Mouse (Mus musculus): ENCODE results near the gene Adgrg3. TPM values are rescaled to one million over a fixed set of nuclear protein-coding genes. Genes with fewer than 3 reads are reported as not detected.

The Adgrg3 gene
- 3.4 and 3.7 TPM in 2 replicates for polyA plus RNA-seq (2014; fragmentation: Nextera tagmentation; extraction: Ambion mirVana)

- ATAC-seq (ENCODE audit: insufficient number of reproducible peaks, insufficient read depth, low FRiP score, low read depth) = no peak
- 66% methylated on average over 11 of the region's 11 CpGs for WGBS
- Histone ChIP-seq H3K27me3 (ENCODE audit: control insufficient read depth, insufficient read depth, low read length) (no peaks in the 10 kb centered on the region), H3K9me3 (ENCODE audit: control insufficient read depth, low read length) (no peaks in the 10 kb centered on the region), H3K9ac (ENCODE audit: low read length) (no peak within 1 kb of the TSS), H3K36me3 (ENCODE audit: control insufficient read depth, insufficient read depth, low read length) (no peaks in the 10 kb centered on the region), H3K4me2 (ENCODE audit: low read length) (no peak within 1 kb of the TSS), H3K27ac (replicated peaks in 1 of 2; ENCODE audit: control insufficient read depth in 1 of 2, insufficient read depth in 1 of 2, low read depth in 2 of 2, low read length in 2 of 2) (no peak within 1 kb of the TSS), H3K4me3 (ENCODE audit: control insufficient read depth in 1 of 2, insufficient read depth in 1 of 2, low read depth in 1 of 2, low read length in 2 of 2) (no peak within 1 kb of the TSS), H3K4me1 (ENCODE audit: control insufficient read depth in 2 of 2, insufficient read depth in 2 of 2, low read length in 2 of 2) (peaks cover 0 to 2% of the 10 kb centered on the region in 2 experiments; a peak in 1 of 4 replicates)
These were observed at the start of gene Adgrg3 for GRCm38 (mm10) chr8:95017451-95017850. Gene Adgrg3, plus strand, starts transcription at chr8:95017692.

GRCm38 (mm10) chr8:94973270-94973669 lies 44.2 kb upstream of the Adgrg3 start:
- Histone ChIP-seq H3K4me3 (ENCODE audit: control insufficient read depth in 1 of 2, insufficient read depth in 1 of 2, low read depth in 1 of 2, low read length in 2 of 2) (no peak overlapping the region), H3K36me3 (ENCODE audit: control insufficient read depth, insufficient read depth, low read length) (no peaks in the 10 kb centered on the region), H3K9me3 (ENCODE audit: control insufficient read depth, low read length) (no peaks in the 10 kb centered on the region), H3K27ac (replicated peaks in 1 of 2; ENCODE audit: control insufficient read depth in 1 of 2, insufficient read depth in 1 of 2, low read depth in 2 of 2, low read length in 2 of 2) (no peak overlapping the region), H3K4me2 (ENCODE audit: low read length) (no peak overlapping the region), H3K4me1 (ENCODE audit: control insufficient read depth in 2 of 2, insufficient read depth in 2 of 2, low read length in 2 of 2) (peaks cover 0 to 10% of the 10 kb centered on the region in 2 experiments; a peak in 1 of 4 replicates), H3K9ac (ENCODE audit: low read length) (no peak overlapping the region), H3K27me3 (ENCODE audit: control insufficient read depth, insufficient read depth, low read length) (peaks cover 11% of the 10 kb centered on the region)
- ATAC-seq (ENCODE audit: insufficient number of reproducible peaks, insufficient read depth, low FRiP score, low read depth) = no peak
- 85% methylated on average over 9 of the region's 9 CpGs for WGBS

- 76% methylated on average over 9 of the region's 9 CpGs for WGBS
- Histone ChIP-seq H3K4me1 (ENCODE audit: control insufficient read depth in 2 of 2, insufficient read depth in 2 of 2, low read length in 2 of 2) (peaks cover 0 to 10% of the 10 kb centered on the region in 2 experiments; a peak in 1 of 4 replicates), H3K27ac (replicated peaks in 1 of 2; ENCODE audit: control insufficient read depth in 1 of 2, insufficient read depth in 1 of 2, low read depth in 2 of 2, low read length in 2 of 2) (no peak overlapping the region), H3K9ac (ENCODE audit: low read length) (no peak overlapping the region), H3K27me3 (ENCODE audit: control insufficient read depth, insufficient read depth, low read length) (peaks cover 11% of the 10 kb centered on the region), H3K9me3 (ENCODE audit: control insufficient read depth, low read length) (no peaks in the 10 kb centered on the region), H3K36me3 (ENCODE audit: control insufficient read depth, insufficient read depth, low read length) (no peaks in the 10 kb centered on the region), H3K4me3 (ENCODE audit: control insufficient read depth in 1 of 2, insufficient read depth in 1 of 2, low read depth in 1 of 2, low read length in 2 of 2) (no peak overlapping the region), H3K4me2 (ENCODE audit: low read length) (no peak overlapping the region)
- ATAC-seq (ENCODE audit: insufficient number of reproducible peaks, insufficient read depth, low FRiP score, low read depth) = no peak
These were observed 43.7 kb upstream of the Adgrg3 start for GRCm38 (mm10) chr8:94973786-94974185.

GRCm38 (mm10) chr8:94974467-94975165 lies 42.9 kb upstream of the Adgrg3 start, which contains the start of gene Adgrg1:
Gene Adgrg1, plus strand, starts transcription at chr8:94974751.
- H3K4me2 ChIP-seq (ENCODE audit: low read length) = no peak within 1 kb of the TSS
- peaks cover 0 to 12% of the 10 kb centered on the region in 2 experiments; a peak in 1 of 4 replicates for H3K4me1 ChIP-seq (ENCODE audit: control insufficient read depth in 2 of 2, insufficient read depth in 2 of 2, low read length in 2 of 2)
- no peak within 1 kb of the TSS for H3K27ac ChIP-seq (replicated peaks in 1 of 2; ENCODE audit: control insufficient read depth in 1 of 2, insufficient read depth in 1 of 2, low read depth in 2 of 2, low read length in 2 of 2)
- peaks cover 11% of the 10 kb centered on the region for H3K27me3 ChIP-seq (ENCODE audit: control insufficient read depth, insufficient read depth, low read length)
- ATAC-seq (ENCODE audit: insufficient number of reproducible peaks, insufficient read depth, low FRiP score, low read depth) = no peak
- no peak within 1 kb of the TSS for H3K9ac ChIP-seq (ENCODE audit: low read length)
- H3K4me3 ChIP-seq (ENCODE audit: control insufficient read depth in 1 of 2, insufficient read depth in 1 of 2, low read depth in 1 of 2, low read length in 2 of 2) = no peak within 1 kb of the TSS
- WGBS = 38% methylated on average over 7 of the region's 7 CpGs
- no peaks in the 10 kb centered on the region for H3K36me3 ChIP-seq (ENCODE audit: control insufficient read depth, insufficient read depth, low read length)
- no peaks in the 10 kb centered on the region for H3K9me3 ChIP-seq (ENCODE audit: control insufficient read depth, low read length)

GRCm38 (mm10) chr8:94976651-94977417 lies 40.7 kb upstream of the Adgrg3 start:
- Histone ChIP-seq H3K9ac (ENCODE audit: low read length) (0 out of 2 replicates have a peak overlapping the region, but pooled peaks have one; percentile 10), H3K27me3 (ENCODE audit: control insufficient read depth, insufficient read depth, low read length) (peaks cover 11% of the 10 kb centered on the region), H3K4me2 (ENCODE audit: low read length) (peak overlapping the region; percentile 58), H3K36me3 (ENCODE audit: control insufficient read depth, insufficient read depth, low read length) (no peaks in the 10 kb centered on the region), H3K4me1 (ENCODE audit: control insufficient read depth in 2 of 2, insufficient read depth in 2 of 2, low read length in 2 of 2) (peaks cover 7 to 18% of the 10 kb centered on the region in 2 experiments; a peak in 3 of 4 replicates), H3K9me3 (ENCODE audit: control insufficient read depth, low read length) (no peaks in the 10 kb centered on the region), H3K4me3 (ENCODE audit: control insufficient read depth in 1 of 2, insufficient read depth in 1 of 2, low read depth in 1 of 2, low read length in 2 of 2) (peak overlapping the region; percentile 7 to 19; a peak in 2 of 4 replicates), H3K27ac (replicated peaks in 1 of 2; ENCODE audit: control insufficient read depth in 1 of 2, insufficient read depth in 1 of 2, low read depth in 2 of 2, low read length in 2 of 2) (no peak overlapping the region)
- WGBS = 21% methylated on average over 17 of the region's 17 CpGs
- no peak for ATAC-seq (ENCODE audit: insufficient number of reproducible peaks, insufficient read depth, low FRiP score, low read depth)

- H3K4me2 ChIP-seq (ENCODE audit: low read length) = no peak overlapping the region
- no peaks in the 10 kb centered on the region for H3K9me3 ChIP-seq (ENCODE audit: control insufficient read depth, low read length)
- H3K27ac ChIP-seq (replicated peaks in 1 of 2; ENCODE audit: control insufficient read depth in 1 of 2, insufficient read depth in 1 of 2, low read depth in 2 of 2, low read length in 2 of 2) = no peak overlapping the region
- no peak overlapping the region for H3K4me3 ChIP-seq (ENCODE audit: control insufficient read depth in 1 of 2, insufficient read depth in 1 of 2, low read depth in 1 of 2, low read length in 2 of 2)
- H3K27me3 ChIP-seq (ENCODE audit: control insufficient read depth, insufficient read depth, low read length) = peaks cover 11% of the 10 kb centered on the region
- H3K4me1 ChIP-seq (ENCODE audit: control insufficient read depth in 2 of 2, insufficient read depth in 2 of 2, low read length in 2 of 2) = peaks cover 13 to 22% of the 10 kb centered on the region in 2 experiments
- no peak overlapping the region for H3K9ac ChIP-seq (ENCODE audit: low read length)
- ATAC-seq (ENCODE audit: insufficient number of reproducible peaks, insufficient read depth, low FRiP score, low read depth) = no peak
- 38% methylated on average over 9 of the region's 9 CpGs for WGBS
- H3K36me3 ChIP-seq (ENCODE audit: control insufficient read depth, insufficient read depth, low read length) = no peaks in the 10 kb centered on the region
These were observed 39.4 kb upstream of the Adgrg3 start for GRCm38 (mm10) chr8:94978131-94978530.

GRCm38 (mm10) chr8:94978593-94979319 lies 38.7 kb upstream of the Adgrg3 start:
- no peak for ATAC-seq (ENCODE audit: insufficient number of reproducible peaks, insufficient read depth, low FRiP score, low read depth)
- Histone ChIP-seq H3K27me3 (ENCODE audit: control insufficient read depth, insufficient read depth, low read length) (peaks cover 11% of the 10 kb centered on the region), H3K4me1 (ENCODE audit: control insufficient read depth in 2 of 2, insufficient read depth in 2 of 2, low read length in 2 of 2) (peaks cover 19 to 27% of the 10 kb centered on the region in 2 experiments), H3K36me3 (ENCODE audit: control insufficient read depth, insufficient read depth, low read length) (no peaks in the 10 kb centered on the region), H3K9me3 (ENCODE audit: control insufficient read depth, low read length) (no peaks in the 10 kb centered on the region), H3K4me2 (ENCODE audit: low read length) (no peak overlapping the region), H3K9ac (ENCODE audit: low read length) (no peak overlapping the region), H3K4me3 (ENCODE audit: control insufficient read depth in 1 of 2, insufficient read depth in 1 of 2, low read depth in 1 of 2, low read length in 2 of 2) (no peak overlapping the region), H3K27ac (replicated peaks in 1 of 2; ENCODE audit: control insufficient read depth in 1 of 2, insufficient read depth in 1 of 2, low read depth in 2 of 2, low read length in 2 of 2) (no peak overlapping the region)
- WGBS = 65% methylated on average over 13 of the region's 13 CpGs
